Mouse (Mus musculus) liver, postnatal 0 days (tissue): ENCODE data around the gene Vgll3. TPM values are rescaled to one million over a fixed set of nuclear protein-coding genes. Genes with fewer than 3 reads are reported as not detected.

Experiments used
- ATAC-seq: fragments of 200-750 bp; cut with Nextera tagmentation; 2 replicates; pipeline ENCODE4 v1.8.0; 2017; ENCODE audit warnings: mild to moderate bottlenecking, moderate library complexity
- DNase-seq: peaks from one replicate; pipeline ENCODE4 v3.0.0-alpha.2; 2016
- H3K27ac ChIP-seq: fragments of 300-500 bp; sonication (generic); 2 replicates; pipeline ENCODE4 v1.5.1; 2014; ENCODE audit warnings: antibody characterized with exemption, moderate library complexity, mild to moderate bottlenecking, low read depth
- H3K27me3 ChIP-seq: fragments of 300-500 bp; sonication (generic); 2 replicates; pipeline ENCODE4 v1.6.1; 2014; ENCODE audit warnings: low read length, control low read depth, mixed read lengths; ENCODE audit not compliant: insufficient read depth
- H3K36me3 ChIP-seq: fragments of 300-500 bp; sonication (generic); replicated peaks from 2 replicates; pipeline ENCODE4 v1.6.1; 2014; ENCODE audit warnings: mild to moderate bottlenecking, control low read depth, low read length, moderate library complexity, mixed read lengths; ENCODE audit not compliant: insufficient read depth
- H3K4me1 ChIP-seq: fragments of 300-500 bp; sonication (generic); 2 replicates; pipeline ENCODE4 v1.6.1; 2014; ENCODE audit warnings: antibody characterized with exemption, mild to moderate bottlenecking, control low read depth; ENCODE audit not compliant: insufficient read depth
- H3K4me2 ChIP-seq: fragments of 300-500 bp; sonication (generic); 2 replicates; pipeline ENCODE4 v1.6.1; 2014; ENCODE audit warnings: low read depth, mild to moderate bottlenecking, low read length, moderate library complexity, mixed read lengths
- H3K4me3 ChIP-seq: fragments of 300-500 bp; sonication (generic); 2 replicates; pipeline ENCODE4 v1.5.1; 2014; ENCODE audit warnings: low read depth, low read length
- H3K9ac ChIP-seq: fragments of 300-500 bp; sonication (generic); replicated peaks from 2 replicates; pipeline ENCODE4 v1.6.1; 2014; ENCODE audit warnings: mild to moderate bottlenecking, moderate library complexity
- H3K9me3 ChIP-seq: fragments of 300-500 bp; sonication (generic); 2 replicates; pipeline ENCODE4 v1.6.1; 2016; ENCODE audit warnings: mild to moderate bottlenecking, control low read depth, low read length, mixed read lengths
- CTCF ChIP-seq: sonication (generic); IDR thresholded peaks from 2 replicates; pipeline ENCODE4 v1.5.1; 2016; ENCODE audit warnings: antibody characterized with exemption, low read depth
- EP300 ChIP-seq: IDR thresholded peaks from 2 replicates; pipeline ENCODE4 v1.6.1; 2016; ENCODE audit warnings: antibody characterized with exemption, low read depth, mild to moderate bottlenecking
- whole genome bisulfite sequencing: fragments of 180-500 bp; shearing (Covaris S2); extraction: QIAGEN DNeasy Blood & Tissue Kit; methylation state at CpG from one replicate; pipeline ENCODE4 v1.1.7; 2014; ENCODE audit not compliant: insufficient replicate concordance; 5-methylcytosine and 5-hydroxymethylcytosine counted together
- polyA plus RNA-seq: library from polyadenylated mRNA; unstranded; fragments of >200 nt; fragmentation: Nextera tagmentation; extraction: Ambion mirVana; gene quantifications from 2 replicates; pipeline ENCODE4 v1.2.1, GENCODE M21; 2015

Gene Vgll3
- polyA plus RNA-seq, 1 experiment from 2014 or later = 0.04 TPM

DNA sequence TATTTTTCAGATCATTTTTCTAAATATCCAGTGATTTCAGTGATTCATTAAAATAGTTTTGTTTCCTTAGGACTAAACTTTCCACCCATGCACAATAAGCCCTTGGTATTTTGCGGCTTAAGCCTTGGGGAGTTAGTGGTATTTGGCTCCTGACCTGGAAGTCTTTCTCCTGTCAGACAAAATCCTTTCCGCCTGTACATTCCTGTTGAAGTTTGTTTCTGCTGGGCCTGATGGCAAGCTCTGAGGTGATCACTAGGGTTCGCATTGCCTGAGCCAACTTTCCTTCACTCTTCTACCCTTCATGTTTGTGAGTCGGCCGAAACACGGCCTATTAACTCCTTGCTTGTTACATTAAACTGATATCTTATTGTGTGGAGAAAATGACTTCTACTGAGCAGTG, 8.7 kb downstream of the Vgll3 start:
- ATAC-seq = no peak
- H3K9ac ChIP-seq = no peak overlapping the region
- H3K9me3 ChIP-seq = no peaks in the 10 kb centered on the region
- H3K4me3 ChIP-seq = no peak overlapping the region
- no peak overlapping the region for H3K27ac ChIP-seq
- TF ChIP-seq CTCF = no peak
- no peak for TF ChIP-seq EP300
- 81% methylated on average over 6 of the region's 6 CpGs for WGBS
- H3K36me3 ChIP-seq = no peaks in the 10 kb centered on the region
- H3K27me3 ChIP-seq = no peaks in the 10 kb centered on the region
- no peak overlapping the region for H3K4me2 ChIP-seq
- DNase-seq = no peak
- no peaks in the 10 kb centered on the region for H3K4me1 ChIP-seq

DNA sequence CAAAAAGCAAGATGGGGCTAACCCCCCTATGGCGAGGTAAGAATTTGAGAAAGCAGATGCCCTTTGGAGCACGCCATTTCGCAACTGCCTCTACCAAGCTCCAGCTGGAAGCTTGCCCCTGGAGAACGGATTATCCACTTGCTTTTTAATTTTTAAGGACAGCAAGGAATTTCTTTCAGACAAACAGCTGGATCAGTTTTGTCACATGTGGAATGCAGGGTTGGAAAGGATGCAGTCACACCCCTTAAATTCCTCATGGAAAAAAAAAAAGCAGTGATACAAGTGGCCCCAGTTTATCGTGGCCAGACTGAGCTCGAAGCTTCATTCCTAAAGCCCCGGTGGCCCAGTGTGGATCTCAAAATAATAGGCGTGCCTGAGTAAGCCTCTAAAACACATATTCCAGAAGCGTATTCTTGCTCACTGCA, 13.1 kb downstream of the Vgll3 start:
- no peaks in the 10 kb centered on the region for H3K27me3 ChIP-seq
- no peak for ATAC-seq
- H3K9ac ChIP-seq = no peak overlapping the region
- H3K4me3 ChIP-seq = no peak overlapping the region
- H3K27ac ChIP-seq = no peak overlapping the region
- no peak for TF ChIP-seq EP300
- TF ChIP-seq CTCF = no peak
- H3K4me1 ChIP-seq = no peaks in the 10 kb centered on the region
- H3K4me2 ChIP-seq = no peak overlapping the region
- 75% methylated on average over 9 of the region's 9 CpGs for WGBS
- no peak for DNase-seq
- H3K9me3 ChIP-seq = no peaks in the 10 kb centered on the region
- H3K36me3 ChIP-seq = no peaks in the 10 kb centered on the region

- H3K36me3 ChIP-seq = no peaks in the 10 kb centered on the region
- no peak overlapping the region for H3K9ac ChIP-seq
- H3K4me3 ChIP-seq = no peak overlapping the region
- no peak for ATAC-seq
- H3K27ac ChIP-seq = no peak overlapping the region
- no peaks in the 10 kb centered on the region for H3K27me3 ChIP-seq
- no peak for DNase-seq
- TF ChIP-seq EP300 = no peak
- TF ChIP-seq CTCF = no peak
- H3K4me2 ChIP-seq = no peak overlapping the region
- H3K9me3 ChIP-seq = no peaks in the 10 kb centered on the region
- H3K4me1 ChIP-seq = no peaks in the 10 kb centered on the region
- WGBS = 73% methylated on average over 6 of the region's 6 CpGs
Measured at GRCm38 (mm10) chr16:65829096-65829495, 14.0 kb downstream of the Vgll3 start.

GRCm38 (mm10) chr16:65834721-65835120, 19.7 kb downstream of the Vgll3 start:
- no peak overlapping the region for H3K4me2 ChIP-seq
- no peaks in the 10 kb centered on the region for H3K4me1 ChIP-seq
- no peak for DNase-seq
- H3K27ac ChIP-seq = no peak overlapping the region
- H3K27me3 ChIP-seq = no peaks in the 10 kb centered on the region
- no peak overlapping the region for H3K4me3 ChIP-seq
- WGBS = 75% methylated on average over 3 of the region's 3 CpGs
- no peak for ATAC-seq
- H3K9ac ChIP-seq = no peak overlapping the region
- no peaks in the 10 kb centered on the region for H3K9me3 ChIP-seq
- no peak for TF ChIP-seq CTCF
- no peak for TF ChIP-seq EP300
- no peaks in the 10 kb centered on the region for H3K36me3 ChIP-seq

GRCm38 (mm10) chr16:65850126-65850525, 35.1 kb downstream of the Vgll3 start:
- Histone ChIP-seq H3K9ac (no peak overlapping the region), H3K4me1 (no peaks in the 10 kb centered on the region), H3K9me3 (no peaks in the 10 kb centered on the region), H3K4me2 (no peak overlapping the region), H3K27me3 (no peaks in the 10 kb centered on the region), H3K4me3 (no peak overlapping the region), H3K27ac (no peak overlapping the region), H3K36me3 (no peaks in the 10 kb centered on the region)
- no peak for DNase-seq
- TF ChIP-seq CTCF (no peak), EP300 (no peak)
- 33% methylated on average over 1 of the region's 1 CpGs for WGBS
- ATAC-seq = no peak

GRCm38 (mm10) chr16:65864471-65864870, 49.4 kb downstream of the Vgll3 start:
- no peak overlapping the region for H3K9ac ChIP-seq
- H3K27ac ChIP-seq = no peak overlapping the region
- H3K4me3 ChIP-seq = no peak overlapping the region
- DNase-seq = no peak
- H3K4me1 ChIP-seq = no peaks in the 10 kb centered on the region
- 74% methylated on average over 5 of the region's 5 CpGs for WGBS
- TF ChIP-seq CTCF (no peak), EP300 (no peak)
- H3K9me3 ChIP-seq = no peaks in the 10 kb centered on the region
- H3K27me3 ChIP-seq = no peaks in the 10 kb centered on the region
- no peaks in the 10 kb centered on the region for H3K36me3 ChIP-seq
- no peak for ATAC-seq
- H3K4me2 ChIP-seq = no peak overlapping the region

GRCm38 (mm10) chr16:65867927-65868326, 52.9 kb downstream of the Vgll3 start:
- 70% methylated on average over 2 of the region's 2 CpGs for WGBS
- Histone ChIP-seq H3K4me1 (no peaks in the 10 kb centered on the region), H3K36me3 (no peaks in the 10 kb centered on the region), H3K4me3 (no peak overlapping the region), H3K9ac (no peak overlapping the region), H3K4me2 (no peak overlapping the region), H3K9me3 (no peaks in the 10 kb centered on the region), H3K27ac (no peak overlapping the region), H3K27me3 (no peaks in the 10 kb centered on the region)
- no peak for TF ChIP-seq EP300
- TF ChIP-seq CTCF = no peak
- ATAC-seq (no peak), DNase-seq (no peak)
